Mouse (Mus musculus) forebrain, embryonic 13.5 days (tissue): ENCODE measurements at regions not wholly inside any gene's neighbourhood (a gene's known extent, or its start where the extent isn't known, plus 50 kb on each side); places are given as distances from the start of the nearest gene placed in this dataset.

Experiments
- ATAC-seq: fragments of 200-750 bp; cut with Nextera tagmentation; 2 replicates; pipeline ENCODE4 v1.8.0; 2017
- H3K27ac ChIP-seq: fragments of 300-500 bp; sonication (generic); 2 replicates; pipeline ENCODE4 v1.5.1; 2015; ENCODE audit warnings: inconsistent platforms, mild to moderate bottlenecking, moderate library complexity
- H3K27me3 ChIP-seq: fragments of 300-500 bp; sonication (generic); 2 replicates; pipeline ENCODE4 v1.6.1; 2015; ENCODE audit warnings: mild to moderate bottlenecking, inconsistent platforms
- H3K36me3 ChIP-seq: fragments of 300-500 bp; sonication (generic); 2 replicates; pipeline ENCODE4 v1.6.1; 2015; ENCODE audit warnings: mild to moderate bottlenecking, inconsistent platforms; ENCODE audit not compliant: poor library complexity, severe bottlenecking
- H3K4me1 ChIP-seq: fragments of 300-500 bp; sonication (generic); 2 replicates; pipeline ENCODE4 v1.6.1; 2015; ENCODE audit warnings: inconsistent platforms
- H3K4me2 ChIP-seq: fragments of 300-500 bp; sonication (generic); 2 replicates; pipeline ENCODE4 v1.6.1; 2015; ENCODE audit warnings: inconsistent platforms, mild to moderate bottlenecking, moderate library complexity
- H3K4me3 ChIP-seq: fragments of 300-500 bp; sonication (generic); 2 replicates; pipeline ENCODE4 v1.5.1; 2015; ENCODE audit warnings: mild to moderate bottlenecking, inconsistent platforms
- H3K9ac ChIP-seq: fragments of 300-500 bp; sonication (generic); 2 replicates; pipeline ENCODE4 v1.6.1; 2015; ENCODE audit warnings: mild to moderate bottlenecking, inconsistent platforms
- H3K9me3 ChIP-seq: fragments of 300-500 bp; sonication (generic); replicated peaks from 2 replicates; pipeline ENCODE4 v1.6.1; 2016; ENCODE audit warnings: inconsistent platforms
- WGBS: fragments of 180-500 bp; shearing (Covaris S2); methylation state at CpG from one replicate; pipeline ENCODE4 v1.1.7; 2015; 5-methylcytosine and 5-hydroxymethylcytosine counted together

- H3K4me2 ChIP-seq, result no peak overlapping the region
- no peaks in the 10 kb centered on the region for H3K27me3 ChIP-seq
- peaks cover 4% of the 10 kb centered on the region; the same call in 1 of the 2 replicates for H3K4me1 ChIP-seq
- no peak overlapping the region for H3K9ac ChIP-seq
- WGBS, result 77% methylated on average over 2 of the region's 2 CpGs
- H3K27ac ChIP-seq, result no peak overlapping the region
- no peak overlapping the region for H3K4me3 ChIP-seq
- no peaks in the 10 kb centered on the region for H3K9me3 ChIP-seq
- no peaks in the 10 kb centered on the region for H3K36me3 ChIP-seq
- peak; percentile 78 for ATAC-seq
Measured at GRCm38 (mm10) chr6:17400147-17400546, 63.5 kb upstream of the Met start.

- Histone ChIP-seq H3K9ac (no peak overlapping the region), H3K9me3 (no peaks in the 10 kb centered on the region), H3K4me3 (no peak overlapping the region), H3K4me1 (no peaks in the 10 kb centered on the region), H3K27me3 (no peaks in the 10 kb centered on the region), H3K36me3 (no peaks in the 10 kb centered on the region), H3K4me2 (no peak overlapping the region), H3K27ac (no peak overlapping the region)
- ATAC-seq, result no peak
- 100% methylated on average over 1 of the region's 1 CpGs for WGBS
Measured at GRCm38 (mm10) chr6:17408094-17408493, 55.5 kb upstream of the Met start.

DNA sequence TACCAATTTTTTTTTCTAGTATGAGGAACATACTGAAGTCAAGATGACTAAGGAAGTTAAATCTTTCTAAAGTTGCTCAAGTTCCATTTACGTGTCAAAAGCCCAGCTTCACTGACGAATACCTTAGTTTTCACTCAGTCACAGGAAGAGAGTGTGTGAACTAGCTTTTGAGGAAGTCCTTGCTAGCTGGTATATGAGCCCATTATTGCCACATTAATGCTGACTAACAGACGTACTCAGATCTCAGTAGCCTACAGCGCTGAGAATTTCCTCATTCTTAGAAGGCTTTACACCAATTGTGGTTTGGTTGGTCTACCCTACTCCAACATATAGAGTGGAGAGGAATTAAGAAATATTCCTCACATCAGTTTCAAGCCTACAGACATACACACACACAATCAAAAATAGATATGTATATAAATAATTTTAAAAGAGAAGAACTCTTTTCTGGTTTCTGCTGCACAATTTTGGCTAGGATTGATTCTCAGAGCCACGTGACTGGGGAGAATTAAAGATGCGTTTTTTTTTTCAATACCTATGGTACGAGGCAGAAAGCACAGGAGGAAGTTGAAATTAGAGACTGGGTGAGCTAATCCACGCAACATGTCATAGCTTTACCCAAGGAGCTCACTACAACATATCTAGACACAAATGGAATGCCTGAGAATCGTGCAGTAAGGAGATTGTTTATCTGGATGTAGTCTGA, 53.7 kb upstream of the Met start:
- H3K27me3 ChIP-seq, result no peaks in the 10 kb centered on the region
- no peaks in the 10 kb centered on the region for H3K4me1 ChIP-seq
- ATAC-seq, result no peak
- H3K9me3 ChIP-seq, result no peaks in the 10 kb centered on the region
- H3K36me3 ChIP-seq, result no peaks in the 10 kb centered on the region
- H3K9ac ChIP-seq, result no peak overlapping the region
- no peak overlapping the region for H3K4me3 ChIP-seq
- WGBS, result 90% methylated on average over 9 of the region's 9 CpGs
- no peak overlapping the region for H3K4me2 ChIP-seq
- no peak overlapping the region for H3K27ac ChIP-seq

GRCm38 (mm10) chr6:17410409-17410722, 53.2 kb upstream of the Met start:
- Histone ChIP-seq H3K9me3 (no peaks in the 10 kb centered on the region), H3K9ac (no peak overlapping the region), H3K27ac (no peak overlapping the region), H3K4me3 (no peak overlapping the region), H3K4me2 (no peak overlapping the region), H3K4me1 (no peaks in the 10 kb centered on the region), H3K27me3 (no peaks in the 10 kb centered on the region), H3K36me3 (no peaks in the 10 kb centered on the region)
- no peak for ATAC-seq
- 81% methylated on average over 4 of the region's 4 CpGs for WGBS
